Comparison of ENCODE assay signal across 7 mouse cellular contexts in genomic region chr9:78107912-78108795, GRCm38 (mm10). TPM values are rescaled to one million over a fixed set of nuclear protein-coding genes. Genes with fewer than 3 reads are reported as not detected.
DNase-seq lines count a peak whose midpoint lies in the region; ATAC-seq lines count a peak whose summit lies in the region.

No protein-coding gene starts in this region.

- peak overlapping the region; percentile 73 for H3K4me2 ChIP-seq in intestine, embryonic 16.5 days (ENCODE audit: low read depth, low read length)
- peak overlapping the region; percentile 83 for H3K4me2 ChIP-seq in midbrain, embryonic 12.5 days (replicated peaks)

- H3K27me3 ChIP-seq in intestine, embryonic 16.5 days (replicated peaks; ENCODE audit: control insufficient read depth, insufficient read depth, low read length) = no peaks in the 10 kb centered on the region
- H3K27me3 ChIP-seq in limb, embryonic 10.5 days (ENCODE audit: low read depth, poor library complexity, severe bottlenecking) = no peaks in the 10 kb centered on the region
- no peaks in the 10 kb centered on the region for H3K27me3 ChIP-seq in midbrain, embryonic 12.5 days

- H3K36me3 ChIP-seq in intestine, embryonic 16.5 days (ENCODE audit: control insufficient read depth, insufficient read depth, low read length) = no peaks in the 10 kb centered on the region
- H3K36me3 ChIP-seq in limb, embryonic 10.5 days = peaks cover 4% of the 10 kb centered on the region; the same call in 1 of the 2 replicates
- H3K36me3 ChIP-seq in midbrain, embryonic 12.5 days = no peaks in the 10 kb centered on the region

- ATAC-seq in intestine, embryonic 16.5 days = peak; percentile 79
- ATAC-seq in midbrain, embryonic 12.5 days (ENCODE audit: low FRiP score, low read depth) = peak; percentile 78

- H3K4me3 ChIP-seq in intestine, embryonic 16.5 days (ENCODE audit: low read length) = peak overlapping the region; percentile 96
- peak overlapping the region; percentile 93 for H3K4me3 ChIP-seq in limb, embryonic 10.5 days
- H3K4me3 ChIP-seq in midbrain, embryonic 12.5 days = peak overlapping the region; percentile 77

- WGBS in intestine, embryonic 16.5 days = under 1% methylated on average over 88 of the region's 88 CpGs
- under 1% methylated on average over 88 of the region's 88 CpGs for WGBS in limb, embryonic 10.5 days
- WGBS in midbrain, embryonic 12.5 days = under 1% methylated on average over 85 of the region's 88 CpGs

- peak; percentile 71 for DNase-seq in adrenal gland, adult 8-10 months
- peak; percentile 88 for DNase-seq in embryo, embryonic 11 days
- DNase-seq in gastrocnemius, postnatal 25 days = peak; percentile 84
- peak; percentile 85 for DNase-seq in limb, embryonic 10.5 days (ENCODE audit: low spot score)
- peak; percentile 91 for DNase-seq in skeletal muscle tissue, adult 2 months (ENCODE audit: low read depth, low spot score)

- peaks cover 19% of the 10 kb centered on the region for H3K4me1 ChIP-seq in intestine, embryonic 16.5 days (ENCODE audit: control insufficient read depth, insufficient read depth, low read length)
- H3K4me1 ChIP-seq in limb, embryonic 10.5 days = peaks cover 16% of the 10 kb centered on the region
- peaks cover 12% of the 10 kb centered on the region; the same call in 1 of the 2 replicates for H3K4me1 ChIP-seq in midbrain, embryonic 12.5 days

- H3K27ac ChIP-seq in intestine, embryonic 16.5 days (ENCODE audit: low read length) = peak overlapping the region; percentile 98
- H3K27ac ChIP-seq in limb, embryonic 10.5 days = peak overlapping the region; percentile 94
- peak overlapping the region; percentile 92 for H3K27ac ChIP-seq in midbrain, embryonic 12.5 days (replicated peaks)

- H3K9ac ChIP-seq in intestine, embryonic 16.5 days (ENCODE audit: low read depth, low read length) = peak overlapping the region; percentile 98
- H3K9ac ChIP-seq in midbrain, embryonic 12.5 days (replicated peaks) = peak overlapping the region; percentile 82

- no peaks in the 10 kb centered on the region for H3K9me3 ChIP-seq in intestine, embryonic 16.5 days (ENCODE audit: control insufficient read depth, low read length)
- no peaks in the 10 kb centered on the region for H3K9me3 ChIP-seq in limb, embryonic 10.5 days (replicated peaks)
- H3K9me3 ChIP-seq in midbrain, embryonic 12.5 days = no peaks in the 10 kb centered on the region

RNA-seq across cellular contexts. Expression of gene Fbxo9, which starts 0.7 kb away (rescaled TPM):
- 100 to 1,000 TPM in 2 of 4 experiments, 10 to 100 TPM in 2; 94.2 to 112 (median 99.9) TPM for total RNA-seq in adrenal gland, adult 8-10 months (2022)
- 10 to 100 TPM; 47.3 to 56.5 TPM for total RNA-seq in gastrocnemius, postnatal 25 days (2021)
- 39.8 and 43.3 TPM in 2 replicates for polyA plus RNA-seq in intestine, embryonic 16.5 days (2015; fragmentation: Nextera tagmentation; extraction: Ambion mirVana)
- polyA plus RNA-seq in limb, embryonic 10.5 days (2016; fragmentation: Nextera tagmentation; extraction: Ambion mirVana) = 22.2 and 25.5 TPM in 2 replicates
- polyA plus RNA-seq in midbrain, embryonic 12.5 days (2016; fragmentation: Nextera tagmentation; extraction: Ambion mirVana) = 34.7 and 39.7 TPM in 2 replicates

RNA-seq across cellular contexts. Expression of gene Ick, which starts 0.8 kb away (rescaled TPM):
- total RNA-seq in adrenal gland, adult 8-10 months (2022) = 10 to 100 TPM; 18.7 to 25.0 (median 22.4) TPM
- total RNA-seq in gastrocnemius, postnatal 25 days (2021) = 1 to 10 TPM; 6.3 to 7.2 TPM
- polyA plus RNA-seq in intestine, embryonic 16.5 days (2015; fragmentation: Nextera tagmentation; extraction: Ambion mirVana) = 28.1 and 29.9 TPM in 2 replicates
- 46.7 and 47.4 TPM in 2 replicates for polyA plus RNA-seq in limb, embryonic 10.5 days (2016; fragmentation: Nextera tagmentation; extraction: Ambion mirVana)
- 40.1 and 43.3 TPM in 2 replicates for polyA plus RNA-seq in midbrain, embryonic 12.5 days (2016; fragmentation: Nextera tagmentation; extraction: Ambion mirVana)

RNA-seq across cellular contexts. Expression of gene Gcm1, which starts 56.4 kb away (rescaled TPM):
- total RNA-seq in adrenal gland, adult 8-10 months (2022) = not detected
- not detected for total RNA-seq in gastrocnemius, postnatal 25 days (2021)
- not detected in 2 replicates for polyA plus RNA-seq in intestine, embryonic 16.5 days (2015; fragmentation: Nextera tagmentation; extraction: Ambion mirVana)
- not detected in 2 replicates for polyA plus RNA-seq in limb, embryonic 10.5 days (2016; fragmentation: Nextera tagmentation; extraction: Ambion mirVana)
- 0.10 and 0.14 TPM in 2 replicates for polyA plus RNA-seq in midbrain, embryonic 12.5 days (2016; fragmentation: Nextera tagmentation; extraction: Ambion mirVana)

Comparison
In these comparisons a context has a peak if more than half of its experiments do, and no peak if none do; other contexts are left out.
1. Peak in every context shown above with its lines: DNase-seq, ATAC-seq, H3K4me3 ChIP-seq and H3K27ac ChIP-seq.